Mouse (Mus musculus): ENCODE data around the gene Mxra8. TPM values are rescaled to one million over a fixed set of nuclear protein-coding genes. Genes with fewer than 3 reads are reported as not detected.

Gene Mxra8
- polyA plus RNA-seq (2012; fragmentation: generic; extraction: Trizol), result 100 to 1,000 TPM in 1 of 2 experiments, 10 to 100 TPM in 1; 26.1 to 264 TPM

DNA sequence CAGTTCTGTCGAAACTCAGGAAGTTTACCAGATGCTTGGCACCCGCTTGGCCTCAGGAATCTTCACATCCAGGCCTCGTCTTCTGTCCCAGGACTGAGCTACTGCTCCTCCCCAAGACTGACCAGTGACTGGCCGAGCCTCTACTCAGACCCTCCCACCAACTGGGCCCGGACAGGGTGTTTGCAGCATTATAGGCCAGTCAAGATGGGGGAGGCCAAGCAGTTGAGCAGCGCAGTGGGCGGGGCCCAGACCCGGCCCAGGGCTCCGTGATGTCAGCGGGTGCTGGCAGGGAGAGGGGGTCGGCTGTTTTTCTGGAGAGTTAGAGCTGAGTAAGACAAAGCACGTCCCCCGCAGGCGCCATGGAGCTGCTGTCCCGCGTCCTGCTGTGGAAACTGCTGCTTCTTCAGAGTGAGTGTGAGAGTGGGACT, at the start of gene Mxra8:
Mxra8 (plus strand) TSS at position 198 of the 428 bp plus-strand sequence.

DNA sequence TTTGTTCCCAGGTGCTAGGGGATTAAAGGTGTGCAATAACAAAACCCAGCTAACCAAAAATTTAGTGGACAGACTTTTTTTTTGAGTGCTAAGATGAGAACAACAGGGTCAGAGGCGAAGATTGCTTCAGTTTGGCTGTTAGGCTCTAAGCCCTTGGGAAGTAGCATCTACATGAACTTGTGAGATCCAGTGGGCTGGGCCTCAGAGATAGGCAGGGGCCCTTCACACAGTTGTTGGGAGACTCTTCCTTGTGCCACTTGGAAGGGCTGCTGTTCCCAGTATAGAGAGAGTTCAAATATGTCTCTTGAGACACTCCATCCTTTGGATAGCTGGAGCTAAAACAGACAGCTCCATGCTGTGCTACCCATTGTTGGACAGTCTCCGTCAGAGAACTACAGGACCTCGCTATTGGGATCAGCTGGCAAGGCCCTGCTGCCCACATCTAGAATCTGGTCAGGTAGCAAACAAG, 49.4 kb upstream of the Mxra8 start, which contains the start of gene Ankrd65:
Ankrd65 (plus strand) TSS at position 419 of the 469 bp plus-strand sequence.

DNA sequence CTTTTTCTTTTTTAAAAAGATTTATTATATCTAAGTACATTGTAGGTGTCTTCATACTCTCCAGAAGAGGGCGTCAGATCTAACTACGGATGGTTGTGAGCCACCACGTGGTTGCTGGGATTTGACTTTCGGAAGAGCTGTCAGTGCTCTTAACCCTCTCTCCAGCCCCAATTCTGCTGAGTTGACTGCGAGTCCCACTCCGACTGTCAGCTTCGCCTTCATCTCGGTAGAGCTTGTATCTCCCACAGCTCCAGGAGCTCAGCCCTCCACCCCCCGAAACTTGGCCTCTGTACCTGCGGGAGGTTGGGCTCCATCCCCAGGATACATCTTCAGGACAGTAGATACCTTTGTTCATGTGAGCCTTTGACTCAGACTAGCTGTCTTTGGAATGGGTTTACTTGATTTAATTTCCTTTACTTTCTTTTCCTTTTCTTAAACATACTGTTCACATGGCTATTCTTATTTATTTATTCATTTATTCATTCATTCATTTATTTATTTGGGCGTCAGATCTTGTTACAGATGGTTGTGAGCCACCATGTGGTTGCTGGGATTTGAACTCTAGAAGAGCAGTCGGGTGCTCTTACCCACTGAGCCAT, 36.6 kb upstream of the Mxra8 start, which contains the start of gene Mrpl20:
Mrpl20 (plus strand) TSS at position 138 of the 599 bp plus-strand sequence.

DNA sequence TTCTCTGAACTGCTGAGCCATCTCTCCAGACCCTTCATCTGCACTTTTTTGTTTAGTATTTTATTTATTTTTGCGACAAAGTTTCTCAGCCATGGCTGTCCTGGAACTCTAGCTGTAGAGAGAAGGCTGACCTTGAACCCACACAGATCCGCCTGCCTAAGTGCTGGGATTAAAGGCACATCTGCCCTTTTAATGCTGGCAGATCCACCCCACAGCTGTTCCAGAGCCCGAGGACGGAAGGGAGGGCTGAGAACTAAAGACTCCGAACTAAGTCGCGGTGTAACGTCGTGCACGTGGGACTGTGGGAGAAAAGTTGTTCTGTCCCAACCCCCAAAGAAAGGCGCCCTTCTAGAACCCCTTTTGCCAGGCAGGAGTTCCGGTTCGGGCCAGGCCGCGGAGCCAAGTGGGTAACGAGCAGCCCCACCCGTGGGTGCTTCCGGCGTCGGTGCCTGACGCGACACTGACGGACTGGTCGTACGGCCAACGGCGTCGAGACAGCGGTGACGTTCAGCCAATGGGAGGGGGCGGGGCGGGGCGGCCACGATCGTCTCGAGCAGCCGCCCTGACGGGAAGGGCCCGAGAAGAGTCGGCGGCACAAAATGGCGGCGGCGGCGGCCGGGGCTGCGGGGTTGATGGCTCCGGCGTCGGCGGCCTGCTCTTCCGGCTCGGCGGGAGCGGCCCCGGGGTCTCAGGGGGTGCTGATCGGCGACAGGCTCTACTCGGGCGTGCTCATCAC, 27.4 kb upstream of the Mxra8 start, which contains the start of gene Ccnl2:
Ccnl2 (plus strand) TSS at position 561 of the 736 bp plus-strand sequence.

DNA sequence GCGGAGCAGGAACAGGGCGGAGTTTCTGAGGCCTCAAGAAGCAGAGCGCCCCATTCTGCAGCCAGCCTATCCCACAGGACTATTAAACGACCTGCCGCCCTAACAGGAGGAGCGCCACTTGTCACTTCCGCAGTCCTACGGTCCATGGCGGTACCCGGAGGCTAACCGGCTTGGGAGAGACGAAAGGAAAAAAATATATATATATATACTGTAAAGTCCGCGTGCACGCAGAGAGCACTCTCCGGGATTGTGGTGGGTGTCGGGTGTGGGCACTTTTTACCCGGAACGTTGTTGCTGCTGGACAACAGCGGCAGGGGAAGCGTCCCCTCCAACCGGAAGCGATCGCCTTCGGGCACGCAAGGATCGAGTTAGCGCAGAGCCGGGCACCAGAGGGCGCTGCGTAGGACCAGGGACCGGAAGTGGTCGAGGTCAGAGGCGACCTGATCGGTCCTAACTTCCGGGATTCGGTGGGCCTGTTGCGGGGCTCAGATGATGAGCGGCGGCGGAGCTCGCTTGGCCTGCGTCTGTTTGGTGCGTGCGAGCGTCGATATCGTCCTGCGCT, 8.2 kb upstream of the Mxra8 start, which contains the start of gene Aurkaip1:
Aurkaip1 (plus strand) TSS at position 68 of the 562 bp plus-strand sequence.

DNA sequence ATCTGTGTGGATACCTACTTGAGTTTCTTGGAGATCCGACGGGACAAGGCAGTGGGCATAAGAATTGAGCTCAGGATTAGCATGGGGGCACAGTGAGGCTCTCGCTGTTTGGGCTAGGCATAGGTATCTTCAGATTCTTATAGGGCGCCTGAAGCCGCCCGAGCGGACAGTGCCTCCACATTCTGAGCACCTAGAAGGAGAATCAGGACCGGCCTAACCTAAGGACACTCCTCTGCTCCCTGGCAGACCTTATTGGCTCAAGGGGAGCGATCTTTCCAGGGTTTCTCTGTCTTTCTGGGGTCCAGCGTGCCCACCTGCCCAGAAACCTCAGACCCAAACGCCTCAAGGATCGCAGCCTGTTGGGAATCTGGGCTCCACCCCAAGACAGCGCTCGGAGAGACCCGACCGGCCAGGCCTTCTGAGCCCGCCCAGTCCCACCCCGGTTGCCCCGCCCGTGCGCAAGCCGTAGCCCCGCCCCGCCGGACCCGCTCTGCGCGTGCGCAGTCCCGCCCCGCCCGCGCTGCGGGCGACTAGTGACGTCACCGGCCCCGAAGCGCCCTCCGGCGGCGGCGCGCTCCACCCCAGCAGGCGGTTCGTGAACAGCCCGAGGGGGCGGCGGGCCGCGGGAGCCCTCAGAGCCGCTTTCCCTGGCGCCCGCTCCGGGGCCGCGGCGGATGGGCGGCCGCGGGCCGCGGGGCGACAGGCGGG, 7.5 kb downstream of the Mxra8 start, which contains the start of gene Dvl1:
Dvl1 (plus strand) TSS at position 532 of the 708 bp plus-strand sequence.

DNA sequence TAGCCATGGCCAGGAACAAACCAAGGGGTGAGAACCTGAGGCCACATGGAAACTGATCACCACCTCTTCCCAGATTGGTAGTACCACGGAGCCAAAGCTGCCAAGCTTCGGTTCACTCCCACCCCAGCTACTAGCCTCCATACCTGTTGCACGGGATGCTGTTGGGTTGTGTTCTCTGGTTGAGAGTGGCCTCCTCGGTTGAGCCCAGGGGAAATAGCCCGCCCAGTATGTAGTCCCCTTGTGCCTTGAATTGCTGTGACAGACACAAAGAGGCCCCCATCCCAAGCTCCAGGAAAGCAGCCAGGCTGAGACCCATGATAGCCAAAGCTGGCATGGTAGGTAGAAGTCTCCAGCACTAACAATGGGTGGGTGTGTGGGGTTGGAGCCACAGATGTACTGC, 23.5 kb downstream of the Mxra8 start, which contains the start of gene Tas1r3:
Tas1r3 (minus strand) TSS at position 362 of the 400 bp plus-strand sequence.

DNA sequence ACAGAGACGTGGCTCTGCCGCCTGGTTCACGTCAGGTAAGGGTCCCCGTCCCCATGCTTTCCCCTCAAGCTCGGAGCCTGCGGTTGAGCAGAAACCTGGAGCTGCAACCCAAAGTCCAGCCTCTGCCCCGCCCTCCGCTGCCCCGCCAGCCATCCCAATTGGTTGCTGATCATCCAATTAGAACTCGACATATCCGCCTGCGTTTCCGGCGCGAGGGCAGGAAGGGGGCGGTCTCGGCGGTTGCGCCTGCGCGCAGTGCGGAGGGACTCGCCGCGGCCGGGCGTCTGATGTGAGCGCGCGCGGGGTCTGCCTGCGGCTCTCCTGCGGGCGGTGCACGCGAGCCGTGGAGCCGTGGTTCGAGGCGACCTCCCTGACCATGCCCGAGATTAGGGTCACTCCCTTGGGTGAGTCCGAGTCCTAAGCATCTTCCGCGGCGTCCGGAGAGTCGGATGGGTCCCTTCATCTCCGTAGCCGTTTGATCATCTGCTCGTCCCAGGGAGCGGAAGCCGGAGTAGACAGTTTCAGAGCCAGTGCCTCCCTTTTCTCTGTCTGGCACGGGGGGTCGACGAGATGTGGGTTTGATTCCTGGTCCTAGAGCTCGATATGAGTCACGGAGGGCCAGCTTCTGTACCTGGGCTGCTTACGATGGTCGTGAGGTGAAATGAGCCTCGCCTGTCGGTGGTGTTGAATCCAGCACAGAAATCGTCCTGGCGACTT, 30.0 kb downstream of the Mxra8 start, which contains the start of the genes Cptp and Ints11:
Cptp (minus strand) TSS at position 124 of the 717 bp plus-strand sequence.
Ints11 (plus strand) TSS at position 230 of the 717 bp plus-strand sequence.

DNA sequence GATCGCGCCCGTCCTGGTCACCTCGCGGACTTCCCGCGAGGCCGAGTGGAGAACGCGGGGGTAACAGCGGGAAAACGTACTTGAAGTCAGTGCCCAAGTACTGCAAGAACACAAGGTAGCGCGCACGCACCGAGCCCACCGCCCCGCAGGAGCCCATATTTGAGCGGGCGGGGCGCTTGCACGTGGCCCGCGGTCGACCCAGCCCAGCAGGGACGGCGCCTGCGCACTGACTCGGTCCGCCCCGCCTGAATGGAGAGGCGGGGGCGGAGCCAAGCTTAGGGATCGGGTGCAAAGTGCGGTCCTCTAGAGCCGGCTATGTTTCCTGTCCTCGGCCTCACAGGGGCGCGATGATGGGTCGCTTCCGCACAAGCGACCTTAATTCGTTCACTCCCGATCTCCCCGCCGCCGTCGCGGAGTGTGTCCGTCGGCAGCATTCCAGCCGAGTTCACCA, 52.1 kb downstream of the Mxra8 start, which contains the start of the genes Pusl1 and Acap3:
Pusl1 (minus strand) TSS at position 231 of the 451 bp plus-strand sequence.
Acap3 (plus strand) TSS at position 272 of the 451 bp plus-strand sequence.

Other genes starting within 250 kb of the Mxra8 start
- 1 to 10 TPM; 1.0 to 3.9 TPM for gene Slc35e2, start 238.3 kb upstream of the Mxra8 start, polyA plus RNA-seq (2012; fragmentation: generic; extraction: Trizol)
- 10 to 100 TPM; 15.6 to 33.6 TPM for gene Cdk11b, start 214.8 kb upstream of the Mxra8 start, polyA plus RNA-seq (2012; fragmentation: generic; extraction: Trizol)
- gene Gm10563, start 194.3 kb upstream of the Mxra8 start, polyA plus RNA-seq (2012; fragmentation: generic; extraction: Trizol), result not detected
- 1 to 10 TPM in 1 of 2 experiments, under 1 TPM in 1; 0.05 to 1.8 TPM for gene Mmp23, start 186.3 kb upstream of the Mxra8 start, polyA plus RNA-seq (2012; fragmentation: generic; extraction: Trizol)
- gene Mib2, start 170.5 kb upstream of the Mxra8 start, polyA plus RNA-seq (2012; fragmentation: generic; extraction: Trizol), result 10 to 100 TPM in 1 of 2 experiments, 1 to 10 TPM in 1; 8.5 to 42.3 TPM
- gene Fndc10, start 145.3 kb upstream of the Mxra8 start, polyA plus RNA-seq (2012; fragmentation: generic; extraction: Trizol), result 10 to 100 TPM; 12.0 to 17.9 TPM
- 10 to 100 TPM; 45.5 to 49.1 TPM for gene Ssu72, start 134.9 kb upstream of the Mxra8 start, polyA plus RNA-seq (2012; fragmentation: generic; extraction: Trizol)
- 1 to 10 TPM in 1 of 2 experiments, under 1 TPM in 1; 0.80 to 4.2 TPM for gene Tmem240, start 104.9 kb upstream of the Mxra8 start, polyA plus RNA-seq (2012; fragmentation: generic; extraction: Trizol)
- 10 to 100 TPM; 24.7 to 55.2 TPM for gene Atad3a, start 78.6 kb upstream of the Mxra8 start, polyA plus RNA-seq (2012; fragmentation: generic; extraction: Trizol)
- gene Vwa1, start 65.0 kb upstream of the Mxra8 start, polyA plus RNA-seq (2012; fragmentation: generic; extraction: Trizol), result under 1 TPM; 0.07 to 0.22 TPM
- gene Tmem88b, start 53.8 kb upstream of the Mxra8 start, polyA plus RNA-seq (2012; fragmentation: generic; extraction: Trizol), result under 1 TPM; 0.02 to 0.22 TPM
- gene Ankrd65, start 49.2 kb upstream of the Mxra8 start, polyA plus RNA-seq (2012; fragmentation: generic; extraction: Trizol), result under 1 TPM in 1 of 2 experiments, not detected in 1; 0.11 TPM
- gene Mrpl20, start 36.8 kb upstream of the Mxra8 start, polyA plus RNA-seq (2012; fragmentation: generic; extraction: Trizol), result 100 to 1,000 TPM in 1 of 2 experiments, 10 to 100 TPM in 1; 99.5 to 291 TPM
- gene Ccnl2, start 27.2 kb upstream of the Mxra8 start, polyA plus RNA-seq (2012; fragmentation: generic; extraction: Trizol), result 10 to 100 TPM in 1 of 2 experiments, 1 to 10 TPM in 1; 2.5 to 27.9 TPM
- 100 to 1,000 TPM; 146 to 151 TPM for gene Aurkaip1, start 8.4 kb upstream of the Mxra8 start, polyA plus RNA-seq (2012; fragmentation: generic; extraction: Trizol)
- gene Dvl1, start 7.7 kb downstream of the Mxra8 start, polyA plus RNA-seq (2012; fragmentation: generic; extraction: Trizol), result 10 to 100 TPM; 14.7 to 39.5 TPM
- under 1 TPM; 0.04 to 0.32 TPM for gene Tas1r3, start 23.7 kb downstream of the Mxra8 start, polyA plus RNA-seq (2012; fragmentation: generic; extraction: Trizol)
- 10 to 100 TPM; 10.4 to 13.3 TPM for gene Cptp, start 29.8 kb downstream of the Mxra8 start, polyA plus RNA-seq (2012; fragmentation: generic; extraction: Trizol)
- gene Ints11, start 29.9 kb downstream of the Mxra8 start, polyA plus RNA-seq (2012; fragmentation: generic; extraction: Trizol), result 10 to 100 TPM; 35.5 to 51.4 TPM
- 10 to 100 TPM in 1 of 2 experiments, 1 to 10 TPM in 1; 9.1 to 14.4 TPM for gene Pusl1, start 52.1 kb downstream of the Mxra8 start, polyA plus RNA-seq (2012; fragmentation: generic; extraction: Trizol)
- gene Acap3, start 52.1 kb downstream of the Mxra8 start, polyA plus RNA-seq (2012; fragmentation: generic; extraction: Trizol), result 10 to 100 TPM; 13.3 to 20.0 TPM
- gene Ube2j2, start 104.2 kb downstream of the Mxra8 start, polyA plus RNA-seq (2012; fragmentation: generic; extraction: Trizol), result 10 to 100 TPM; 35.8 to 37.0 TPM
- 1 to 10 TPM; 2.1 to 3.6 TPM for gene C1qtnf12, start 122.6 kb downstream of the Mxra8 start, polyA plus RNA-seq (2012; fragmentation: generic; extraction: Trizol)
- gene B3galt6, start 153.0 kb downstream of the Mxra8 start, polyA plus RNA-seq (2012; fragmentation: generic; extraction: Trizol), result 1 to 10 TPM; 1.9 to 4.3 TPM
- gene Sdf4, start 153.2 kb downstream of the Mxra8 start, polyA plus RNA-seq (2012; fragmentation: generic; extraction: Trizol), result 100 to 1,000 TPM; 121 to 177 TPM
- 1 to 10 TPM in 1 of 2 experiments, under 1 TPM in 1; 0.16 to 1.3 TPM for gene Tnfrsf4, start 174.2 kb downstream of the Mxra8 start, polyA plus RNA-seq (2012; fragmentation: generic; extraction: Trizol)
- 1 to 10 TPM in 1 of 2 experiments, under 1 TPM in 1; 0.08 to 1.6 TPM for gene Tnfrsf18, start 186.5 kb downstream of the Mxra8 start, polyA plus RNA-seq (2012; fragmentation: generic; extraction: Trizol)
- gene Ttll10, start 219.7 kb downstream of the Mxra8 start, polyA plus RNA-seq (2012; fragmentation: generic; extraction: Trizol), result under 1 TPM in 1 of 2 experiments, not detected in 1; 0.08 TPM